Mouse (Mus musculus): ENCODE data around the gene Sept7. TPM values are rescaled to one million over a fixed set of nuclear protein-coding genes. Genes with fewer than 3 reads are reported as not detected.

The Sept7 gene
- 31.1 and 31.9 TPM in 2 replicates for polyA plus RNA-seq (2012; rRNA removed)

DNA sequence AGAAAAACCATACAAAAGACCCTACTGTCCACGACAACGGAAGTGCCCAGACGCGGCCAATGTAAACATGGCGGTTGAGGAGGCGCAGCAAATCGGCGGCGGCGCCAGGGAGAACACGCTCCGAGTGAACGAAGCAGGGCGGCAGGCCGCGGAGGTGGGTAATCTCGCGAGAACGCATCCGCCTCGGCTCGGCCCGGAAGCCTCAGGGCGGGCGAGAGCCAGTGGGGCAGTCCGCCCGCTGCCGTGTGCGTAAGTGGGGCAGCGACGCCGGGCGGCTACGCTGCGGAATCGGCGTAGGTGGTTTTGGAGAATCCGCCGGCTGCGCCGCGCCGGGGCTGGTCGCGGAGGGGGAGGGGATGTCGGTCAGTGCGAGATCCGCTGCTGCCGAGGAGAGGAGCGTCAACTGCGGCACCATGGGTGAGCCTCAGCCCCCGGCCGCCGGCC lies at the start of gene Sept7:
Gene Sept7 (plus strand): TSS at position 157 of the 444 bp plus-strand sequence.

Other genes starting within 250 kb of the Sept7 start
- not detected in 2 replicates for gene Gm10181, start 163.0 kb upstream of the Sept7 start, polyA plus RNA-seq (2012; rRNA removed)
- 8.4 and 9.3 TPM in 2 replicates for gene Herpud2, start 100.6 kb upstream of the Sept7 start, polyA plus RNA-seq (2012; rRNA removed)
- 6.0 and 6.7 TPM in 2 replicates for gene Eepd1, start 229.1 kb downstream of the Sept7 start, polyA plus RNA-seq (2012; rRNA removed)

All from liver, embryonic 18 days (tissue).